Mouse (Mus musculus) kidney, adult 2 months (tissue): ENCODE measurements around the gene Gpbp1. TPM values are rescaled to one million over a fixed set of nuclear protein-coding genes. Genes with fewer than 3 reads are reported as not detected.

Source experiments
- DNase-seq: peaks from one replicate; pipeline ENCODE4 v3.0.0; 2021
- H3K27ac ChIP-seq: fragments of 200-500 bp; 2 replicates; pipeline ENCODE4 v1.5.1; 2012; ENCODE audit warnings: low read depth, low read length, control low read depth, inconsistent platforms; ENCODE audit not compliant: insufficient read depth
- H3K27me3 ChIP-seq: fragments of 200-500 bp; replicated peaks from 2 replicates; pipeline ENCODE4 v1.6.1; 2012; ENCODE audit warnings: mild to moderate bottlenecking, moderate library complexity, low read length, inconsistent platforms; ENCODE audit not compliant: control insufficient read depth, insufficient read depth
- H3K36me3 ChIP-seq: fragments of 200-500 bp; 2 replicates; pipeline ENCODE4 v1.6.1; 2012; ENCODE audit warnings: mild to moderate bottlenecking, moderate library complexity, low read length, inconsistent platforms; ENCODE audit not compliant: control insufficient read depth, insufficient read depth
- H3K4me1 ChIP-seq: fragments of 200-500 bp; 2 replicates; pipeline ENCODE4 v1.6.1; 2011; ENCODE audit warnings: low read length; ENCODE audit not compliant: control insufficient read depth, insufficient read depth
- H3K4me3 ChIP-seq: fragments of 200-500 bp; 2 replicates; pipeline ENCODE4 v1.5.1; 2011; ENCODE audit warnings: mild to moderate bottlenecking, low read depth, low read length, control low read depth; ENCODE audit not compliant: insufficient read depth
- CTCF ChIP-seq: fragments of 200-500 bp; conservative IDR thresholded peaks from 2 replicates; pipeline ENCODE4 v1.5.1; 2011; ENCODE audit warnings: low read depth, mild to moderate bottlenecking, control low read depth, low read length, moderate library complexity, mixed read lengths; ENCODE audit not compliant: insufficient read depth, insufficient read length
- POLR2A ChIP-seq: fragments of 200-500 bp; IDR thresholded peaks from one replicate; pipeline ENCODE4 v1.6.1; 2011; ENCODE audit warnings: low read depth, low read length, control low read depth
- WGBS: fragments of 180-500 bp; shearing (Covaris S2); methylation state at CpG from one replicate; pipeline ENCODE4 v1.1.7; 2018; 5-methylcytosine and 5-hydroxymethylcytosine counted together
- polyA plus RNA-seq: library from polyadenylated mRNA; depleted of rRNA; stranded (reverse); fragments of >200 nt; gene quantifications from 2 replicates; pipeline ENCODE4 v1.2.3, GENCODE M21; 2012

Gpbp1 gene
- polyA plus RNA-seq, 1 experiment, result 4.9 TPM

- H3K27me3 ChIP-seq, result no peaks in the 10 kb centered on the region
- H3K4me1 ChIP-seq, result no peaks in the 10 kb centered on the region
- no peak for DNase-seq
- 48% methylated on average over 9 of the region's 9 CpGs for WGBS
- H3K27ac ChIP-seq, result no peak overlapping the region
- no peak overlapping the region for H3K4me3 ChIP-seq
- no peaks in the 10 kb centered on the region for H3K36me3 ChIP-seq
- TF ChIP-seq POLR2A (no peak), CTCF (no peak)
These were observed 83.0 kb downstream of the Gpbp1 start for GRCm38 (mm10) chr13:111406859-111407389.

- TF ChIP-seq CTCF, result no peak
- TF ChIP-seq POLR2A, result no peak
- Histone ChIP-seq H3K4me3 (no peak overlapping the region), H3K27me3 (no peaks in the 10 kb centered on the region), H3K4me1 (no peaks in the 10 kb centered on the region), H3K27ac (no peak overlapping the region), H3K36me3 (no peaks in the 10 kb centered on the region)
- WGBS, result 85% methylated on average over 3 of the region's 3 CpGs
- no peak for DNase-seq
These were observed 84.0 kb downstream of the Gpbp1 start for GRCm38 (mm10) chr13:111405956-111406355.

DNA sequence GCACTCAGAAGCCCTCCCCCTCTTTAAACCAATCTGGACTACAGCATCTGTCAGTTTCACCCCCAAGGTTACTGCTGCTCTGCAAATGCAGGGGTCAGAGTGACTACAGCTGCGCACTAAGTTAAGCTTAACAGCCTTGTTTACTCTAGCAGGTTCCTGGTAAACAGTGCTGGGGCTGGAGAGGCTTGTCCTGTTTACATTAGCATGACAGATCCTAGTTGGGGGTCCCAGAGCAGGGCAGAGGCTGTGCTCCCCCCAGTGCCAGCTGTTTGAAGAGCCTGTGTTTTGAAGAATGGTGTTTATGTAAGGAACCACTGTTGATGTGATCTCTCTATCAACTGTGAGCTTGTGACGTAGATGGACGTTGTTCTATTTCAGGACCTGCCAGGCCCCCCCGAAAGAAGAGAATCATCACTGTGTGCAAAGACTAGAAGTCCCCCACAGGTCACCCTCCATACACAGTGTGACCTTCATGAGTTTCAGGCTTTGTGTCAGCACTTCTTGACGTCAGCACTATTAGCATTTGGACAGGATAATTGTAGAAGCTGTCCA, 92.2 kb downstream of the Gpbp1 start:
- Histone ChIP-seq H3K27me3 (no peaks in the 10 kb centered on the region), H3K36me3 (no peaks in the 10 kb centered on the region), H3K27ac (no peak overlapping the region), H3K4me3 (no peak overlapping the region), H3K4me1 (no peaks in the 10 kb centered on the region)
- 47% methylated on average over 5 of the region's 5 CpGs for WGBS
- DNase-seq, result no peak
- TF ChIP-seq POLR2A (no peak), CTCF (no peak)

- TF ChIP-seq POLR2A (no peak), CTCF (no peak)
- no peaks in the 10 kb centered on the region for H3K27me3 ChIP-seq
- no peaks in the 10 kb centered on the region for H3K4me1 ChIP-seq
- 28% methylated on average over 7 of the region's 7 CpGs for WGBS
- H3K27ac ChIP-seq, result no peak overlapping the region
- H3K4me3 ChIP-seq, result no peak overlapping the region
- H3K36me3 ChIP-seq, result no peaks in the 10 kb centered on the region
- DNase-seq, result no peak
These were observed 92.8 kb downstream of the Gpbp1 start for GRCm38 (mm10) chr13:111397061-111397460.

DNA sequence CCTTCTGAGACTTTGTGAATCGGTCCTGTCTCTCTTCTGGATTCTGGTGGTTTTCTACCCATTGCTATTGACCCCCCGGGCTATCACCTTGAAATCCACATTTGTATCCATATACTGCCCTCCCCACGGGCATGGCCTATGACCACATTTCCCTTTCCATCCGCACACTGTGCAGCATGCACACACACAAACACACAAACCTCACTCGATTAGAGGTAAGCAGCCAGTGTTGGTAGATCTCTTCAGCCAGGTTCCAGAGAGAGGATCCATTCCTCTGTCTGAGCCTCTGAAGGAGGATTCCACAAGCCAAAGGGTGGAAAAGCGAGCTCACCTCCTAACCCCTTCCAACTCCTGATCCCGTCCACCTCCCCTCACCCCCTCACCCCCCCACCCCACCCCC, 94.4 kb downstream of the Gpbp1 start:
- H3K4me3 ChIP-seq, result no peak overlapping the region
- H3K4me1 ChIP-seq, result 0 out of 2 replicates have a peak, but pooled peaks cover 3% of the 10 kb centered on the region
- H3K36me3 ChIP-seq, result no peaks in the 10 kb centered on the region
- DNase-seq, result no peak
- H3K27ac ChIP-seq, result no peak overlapping the region
- 90% methylated on average over 7 of the region's 7 CpGs for WGBS
- H3K27me3 ChIP-seq, result no peaks in the 10 kb centered on the region
- TF ChIP-seq POLR2A (no peak), CTCF (no peak)

- WGBS, result 69% methylated on average over 4 of the region's 4 CpGs
- no peak overlapping the region for H3K27ac ChIP-seq
- no peak for DNase-seq
- H3K4me3 ChIP-seq, result no peak overlapping the region
- no peaks in the 10 kb centered on the region for H3K27me3 ChIP-seq
- no peak for TF ChIP-seq CTCF
- TF ChIP-seq POLR2A, result no peak
- no peaks in the 10 kb centered on the region for H3K36me3 ChIP-seq
- 0 out of 2 replicates have a peak, but pooled peaks cover 3% of the 10 kb centered on the region for H3K4me1 ChIP-seq
These were observed 95.0 kb downstream of the Gpbp1 start for GRCm38 (mm10) chr13:111394904-111395303.

- no peak overlapping the region for H3K27ac ChIP-seq
- TF ChIP-seq CTCF, result no peak
- no peak for TF ChIP-seq POLR2A
- 0 out of 2 replicates have a peak, but pooled peaks cover 3% of the 10 kb centered on the region for H3K4me1 ChIP-seq
- no peaks in the 10 kb centered on the region for H3K27me3 ChIP-seq
- no peaks in the 10 kb centered on the region for H3K36me3 ChIP-seq
- DNase-seq, result no peak
- WGBS, result 66% methylated on average over 8 of the region's 8 CpGs
- H3K4me3 ChIP-seq, result no peak overlapping the region
These were observed 95.6 kb downstream of the Gpbp1 start for GRCm38 (mm10) chr13:111394341-111394740.

- TF ChIP-seq CTCF (no peak), POLR2A (no peak)
- no peaks in the 10 kb centered on the region for H3K36me3 ChIP-seq
- H3K4me1 ChIP-seq, result 0 out of 2 replicates have a peak, but pooled peaks cover 3% of the 10 kb centered on the region
- 91% methylated on average over 6 of the region's 6 CpGs for WGBS
- DNase-seq, result no peak
- H3K27ac ChIP-seq, result no peak overlapping the region
- no peak overlapping the region for H3K4me3 ChIP-seq
- no peaks in the 10 kb centered on the region for H3K27me3 ChIP-seq
These were observed 96.5 kb downstream of the Gpbp1 start for GRCm38 (mm10) chr13:111393426-111393825.
